Mouse (Mus musculus) R1 (cell line): ENCODE measurements around the gene Nans.
A peak's percentile ranks its signal among the peaks of the same experiment; 100 is the strongest.

Experiments
- DNase-seq: peaks from one replicate; pipeline ENCODE4 v3.0.0-alpha.2; 2018; ENCODE audit warnings: low read depth, low spot score

The Nans gene

GRCm38 (mm10) chr4:46489028-46489925, at the start of gene Nans:
Nans (plus strand) TSS chr4:46489248.
- peak; percentile 97 for DNase-seq

GRCm38 (mm10) chr4:46442501-46442900, 46.5 kb upstream of the Nans start:
- DNase-seq = no peak

GRCm38 (mm10) chr4:46445237-46445945, 43.7 kb upstream of the Nans start:
- DNase-seq = peak; percentile 32

GRCm38 (mm10) chr4:46447461-46447860, 41.6 kb upstream of the Nans start:
- DNase-seq = no peak

GRCm38 (mm10) chr4:46448886-46449285, 40.2 kb upstream of the Nans start:
- DNase-seq = no peak

- DNase-seq = no peak
Measured at GRCm38 (mm10) chr4:46450020-46450518, 39.0 kb upstream of the Nans start.

GRCm38 (mm10) chr4:46450519-46451131, 38.4 kb upstream of the Nans start, which contains the start of gene Anp32b:
Anp32b (plus strand) TSS chr4:46450902.
- DNase-seq = peak; percentile 90

- peak; percentile 35 for DNase-seq
Measured at GRCm38 (mm10) chr4:46451240-46451757, 37.7 kb upstream of the Nans start.

- DNase-seq = peak; percentile 55
Measured at GRCm38 (mm10) chr4:46451758-46452480, 37.1 kb upstream of the Nans start.

GRCm38 (mm10) chr4:46452481-46452850, 36.6 kb upstream of the Nans start:
- DNase-seq = peak; percentile 91

- no peak for DNase-seq
Measured at GRCm38 (mm10) chr4:46452855-46453719, 36.0 kb upstream of the Nans start.

GRCm38 (mm10) chr4:46454097-46454864, 34.8 kb upstream of the Nans start:
- DNase-seq = no peak

- no peak for DNase-seq
Measured at GRCm38 (mm10) chr4:46456762-46457161, 32.3 kb upstream of the Nans start.

- no peak for DNase-seq
Measured at GRCm38 (mm10) chr4:46457186-46457585, 31.9 kb upstream of the Nans start.

GRCm38 (mm10) chr4:46458411-46458810, 30.6 kb upstream of the Nans start:
- DNase-seq = no peak

- peak; percentile 74 for DNase-seq
Measured at GRCm38 (mm10) chr4:46463130-46463830, 25.8 kb upstream of the Nans start.

- DNase-seq = no peak
Measured at GRCm38 (mm10) chr4:46465740-46466139, 23.3 kb upstream of the Nans start.

- DNase-seq = peak; percentile 86
Measured at GRCm38 (mm10) chr4:46475101-46475500, 13.9 kb upstream of the Nans start.

- DNase-seq = no peak
Measured at GRCm38 (mm10) chr4:46479081-46479480, 10.0 kb upstream of the Nans start.
